ENCODE assay signal across 9 mouse cellular contexts in genomic region chr15:85655751-85656167, GRCm38 (mm10).
A peak's percentile ranks its signal among the peaks of the same experiment; 100 is the strongest.
DNase-seq lines count a peak whose midpoint lies in the region; ATAC-seq and TF ChIP-seq lines count a peak whose summit lies in the region.
"Had no signal": no experiment of that assay in that cellular context is flagged by ENCODE, and none has a peak within 500 bp of the region (broad histone marks: within the 10 kb centered on the region; RNA-seq: fewer than 3 reads in every experiment).

No protein-coding gene starts in this region.

- no peaks in the 10 kb centered on the region for H3K36me3 ChIP-seq in heart, embryonic 11.5 days (ENCODE audit: control insufficient read depth, insufficient read depth, low read length)
- H3K36me3 ChIP-seq in heart, embryonic 10.5 days: no peaks in the 10 kb centered on the region
- no peaks in the 10 kb centered on the region for H3K36me3 ChIP-seq in hindbrain, embryonic 14.5 days (replicated peaks; ENCODE audit: control insufficient read depth, insufficient read depth)
- no peaks in the 10 kb centered on the region; the same call in 1 of the 2 replicates for H3K36me3 ChIP-seq in stomach, embryonic 14.5 days (ENCODE audit: control insufficient read depth, insufficient read depth, low read length)
- no peaks in the 10 kb centered on the region for H3K36me3 ChIP-seq in liver, postnatal 0 days (replicated peaks; ENCODE audit: insufficient read depth, low read length)
- H3K36me3 ChIP-seq: limb, embryonic 12.5 days had no signal

- peak overlapping the region; percentile 22; the same call in 1 of the 2 replicates for H3K9ac ChIP-seq in heart, embryonic 11.5 days (ENCODE audit: low read depth, low read length)
- H3K9ac ChIP-seq in hindbrain, embryonic 14.5 days: peak overlapping the region; percentile 33; the same call in 1 of the 2 replicates
- no peak overlapping the region for H3K9ac ChIP-seq in stomach, embryonic 14.5 days (replicated peaks; ENCODE audit: low read depth, low read length)
- no peak overlapping the region for H3K9ac ChIP-seq in liver, postnatal 0 days (replicated peaks)
- H3K9ac ChIP-seq: limb, embryonic 12.5 days had no signal

- no peak for ATAC-seq in heart, embryonic 11.5 days (replicated peaks; ENCODE audit: insufficient number of reproducible peaks, low FRiP score, low TSS enrichment)
- peak; percentile 74 for ATAC-seq in hindbrain, embryonic 14.5 days (ENCODE audit: low FRiP score)
- ATAC-seq in stomach, embryonic 14.5 days (ENCODE audit: insufficient number of reproducible peaks, insufficient read depth, low FRiP score, low read depth): no peak
- ATAC-seq in liver, postnatal 0 days: no peak

- DNase-seq in heart, embryonic 10.5 days (ENCODE audit: low spot score): no peak
- peak; percentile 42 for DNase-seq in right cerebral cortex, postnatal 4 days
- DNase-seq in right cerebral cortex, postnatal 25 days: no peak
- DNase-seq in hindbrain, embryonic 14.5 days (ENCODE audit: low spot score): no peak
- no peak for DNase-seq in right cerebral cortex, adult 18-20 months
- no peak for DNase-seq in liver, postnatal 0 days

- TF ChIP-seq CTCF in liver, postnatal 0 days (IDR thresholded peaks at IDR 0.05; ENCODE audit: low read depth): no peak

- H3K4me1 ChIP-seq in heart, embryonic 11.5 days (ENCODE audit: control insufficient read depth, insufficient read depth, low read length): peaks cover 6% of the 10 kb centered on the region
- peaks cover 16% of the 10 kb centered on the region for H3K4me1 ChIP-seq in heart, embryonic 10.5 days
- H3K4me1 ChIP-seq in hindbrain, embryonic 14.5 days (replicated peaks; ENCODE audit: control insufficient read depth, insufficient read depth, low read length): peaks cover 67% of the 10 kb centered on the region
- H3K4me1 ChIP-seq in stomach, embryonic 14.5 days (ENCODE audit: control insufficient read depth, insufficient read depth, low read length): peaks cover 22% of the 10 kb centered on the region
- peaks cover 7% of the 10 kb centered on the region; the same call in 1 of the 2 replicates for H3K4me1 ChIP-seq in liver, postnatal 0 days (ENCODE audit: insufficient read depth)

- WGBS in heart, embryonic 11.5 days (ENCODE audit: insufficient replicate concordance): 52% methylated on average over 6 of the region's 6 CpGs
- WGBS in heart, embryonic 10.5 days: 48% methylated on average over 6 of the region's 6 CpGs
- 20% methylated on average over 6 of the region's 6 CpGs for WGBS in hindbrain, embryonic 14.5 days
- WGBS in stomach, embryonic 14.5 days: 51% methylated on average over 6 of the region's 6 CpGs
- 63% methylated on average over 6 of the region's 6 CpGs for WGBS in liver, postnatal 0 days (ENCODE audit: insufficient replicate concordance)

- no peak overlapping the region for H3K27ac ChIP-seq in heart, embryonic 11.5 days (ENCODE audit: low read depth, low read length)
- H3K27ac ChIP-seq in heart, embryonic 10.5 days: no peak overlapping the region
- H3K27ac ChIP-seq in hindbrain, embryonic 14.5 days: peak overlapping the region; percentile 99
- H3K27ac ChIP-seq in stomach, embryonic 14.5 days (ENCODE audit: low read length): peak overlapping the region; percentile 39; the same call in 1 of the 2 replicates
- H3K27ac ChIP-seq in liver, postnatal 0 days (ENCODE audit: low read depth): no peak overlapping the region
- H3K27ac ChIP-seq: limb, embryonic 12.5 days had no signal

- peaks cover 26% of the 10 kb centered on the region for H3K27me3 ChIP-seq in heart, embryonic 11.5 days (ENCODE audit: control insufficient read depth, insufficient read depth, low read length)
- peaks cover 100% of the 10 kb centered on the region for H3K27me3 ChIP-seq in heart, embryonic 10.5 days (ENCODE audit: insufficient read depth, poor library complexity, severe bottlenecking)
- peaks cover 44% of the 10 kb centered on the region for H3K27me3 ChIP-seq in hindbrain, embryonic 14.5 days (ENCODE audit: control insufficient read depth, insufficient read depth, low read length)
- H3K27me3 ChIP-seq in stomach, embryonic 14.5 days (ENCODE audit: control insufficient read depth, insufficient read depth, low read length): 0 out of 2 replicates have a peak, but pooled peaks cover 9% of the 10 kb centered on the region
- H3K27me3 ChIP-seq in liver, postnatal 0 days (ENCODE audit: insufficient read depth, low read length): peaks cover 2% of the 10 kb centered on the region; the same call in 1 of the 2 replicates

- no peak overlapping the region for H3K4me3 ChIP-seq in heart, embryonic 11.5 days (ENCODE audit: low read depth, low read length)
- H3K4me3 ChIP-seq in heart, embryonic 10.5 days: no peak overlapping the region
- H3K4me3 ChIP-seq in hindbrain, embryonic 14.5 days (replicated peaks; ENCODE audit: low read length): no peak overlapping the region
- H3K4me3 ChIP-seq in stomach, embryonic 14.5 days (ENCODE audit: low read depth, low read length): no peak overlapping the region
- H3K4me3 ChIP-seq in liver, postnatal 0 days (ENCODE audit: low read depth, low read length): no peak overlapping the region
- H3K4me3 ChIP-seq: limb, embryonic 12.5 days had no signal

- TF ChIP-seq EP300 in liver, postnatal 0 days (IDR thresholded peaks at IDR 0.05; ENCODE audit: low read depth): no peak

- no peak overlapping the region for H3K4me2 ChIP-seq in heart, embryonic 11.5 days
- H3K4me2 ChIP-seq in hindbrain, embryonic 14.5 days (replicated peaks): peak overlapping the region; percentile 74
- no peak overlapping the region for H3K4me2 ChIP-seq in stomach, embryonic 14.5 days (replicated peaks; ENCODE audit: low read depth, low read length)
- H3K4me2 ChIP-seq in liver, postnatal 0 days (ENCODE audit: low read depth, low read length): no peak overlapping the region
- H3K4me2 ChIP-seq: limb, embryonic 12.5 days had no signal

- H3K9me3 ChIP-seq in heart, embryonic 11.5 days (replicated peaks; ENCODE audit: control insufficient read depth, low read length): no peaks in the 10 kb centered on the region
- H3K9me3 ChIP-seq in heart, embryonic 10.5 days: no peaks in the 10 kb centered on the region
- H3K9me3 ChIP-seq in hindbrain, embryonic 14.5 days (ENCODE audit: control insufficient read depth, low read length): no peaks in the 10 kb centered on the region
- H3K9me3 ChIP-seq in stomach, embryonic 14.5 days (ENCODE audit: control insufficient read depth, low read depth, low read length): no peaks in the 10 kb centered on the region
- no peaks in the 10 kb centered on the region for H3K9me3 ChIP-seq in liver, postnatal 0 days (ENCODE audit: low read length)
- H3K9me3 ChIP-seq: limb, embryonic 12.5 days had no signal

Comparison
In these comparisons a context has a peak if more than half of its experiments do, and no peak if none do; other contexts are left out.
1. H3K27ac ChIP-seq: peak in hindbrain, embryonic 14.5 days (single experiment) and stomach, embryonic 14.5 days (single experiment); none in heart, embryonic 11.5 days (single experiment), heart, embryonic 10.5 days (single experiment) and liver, postnatal 0 days (single experiment).
2. H3K9ac ChIP-seq: peak in heart, embryonic 11.5 days (single experiment) and hindbrain, embryonic 14.5 days (single experiment); none in stomach, embryonic 14.5 days (single experiment) and liver, postnatal 0 days (single experiment).